Comparison of ENCODE assay signal across 8 mouse cellular contexts in the genomic region with DNA sequence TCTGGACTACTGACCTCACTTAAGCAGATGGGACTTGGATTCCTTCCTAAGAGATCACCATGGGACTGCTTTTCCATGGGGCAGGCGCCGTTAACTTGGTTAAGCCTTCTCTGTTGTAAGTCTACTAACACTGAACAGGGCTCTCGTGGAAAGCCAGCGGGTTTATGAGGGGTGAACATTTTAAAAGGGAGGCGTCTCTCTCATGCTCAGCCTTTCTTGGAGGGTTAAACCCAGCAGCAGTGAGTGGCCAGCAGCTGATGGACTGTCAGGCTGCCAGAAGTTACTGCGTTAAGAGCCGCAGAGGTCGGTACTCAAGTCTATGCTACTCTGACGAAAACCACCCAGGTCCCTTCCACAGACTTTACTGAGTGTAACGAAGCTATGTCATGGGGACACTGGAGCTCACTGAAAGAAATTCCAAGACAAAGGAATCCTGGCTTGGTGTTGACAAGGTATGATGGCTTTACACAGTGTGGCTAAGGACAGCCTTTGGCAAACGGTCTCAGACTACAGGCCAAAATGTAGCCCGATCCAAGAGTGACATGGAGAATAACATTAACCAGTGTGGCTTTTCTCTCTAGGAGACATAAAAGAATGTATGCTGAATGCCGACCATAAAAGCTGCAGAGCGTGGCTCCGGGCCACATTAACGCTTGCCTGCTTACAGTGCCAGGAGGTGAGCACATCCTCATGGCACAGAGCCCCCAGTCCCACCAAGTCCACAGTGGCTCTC.
A peak's percentile ranks its signal among the peaks of the same experiment; 100 is the strongest.
DNase-seq lines count a peak whose midpoint lies in the region; ATAC-seq and TF ChIP-seq lines count a peak whose summit lies in the region.

No protein-coding gene starts in this region.

- no peak overlapping the region for H3K27ac ChIP-seq in cerebellum, adult 2 months (ENCODE audit: insufficient read depth, low read length)
- H3K27ac ChIP-seq in liver, embryonic 12.5 days: no peak overlapping the region

- H3K4me2 ChIP-seq in liver, embryonic 12.5 days: no peak overlapping the region

- WGBS in cerebellum, adult 2 months: 5% methylated on average over 16 of the region's 16 CpGs
- 75% methylated on average over 16 of the region's 16 CpGs for WGBS in liver, embryonic 12.5 days (ENCODE audit: insufficient replicate concordance)

- ATAC-seq in liver, embryonic 12.5 days: no peak

- no peak for TF ChIP-seq POLR2A in cerebellum, adult 2 months (IDR thresholded peaks at IDR 0.05; ENCODE audit: borderline replicate concordance, insufficient read depth, low read length)

- H3K27me3 ChIP-seq in cerebellum, adult 2 months (ENCODE audit: control insufficient read depth, insufficient read depth, low read length): no peaks in the 10 kb centered on the region
- H3K27me3 ChIP-seq in liver, embryonic 12.5 days (replicated peaks): no peaks in the 10 kb centered on the region

- H3K4me3 ChIP-seq in cerebellum, adult 2 months (replicated peaks; ENCODE audit: insufficient read depth, low read depth, low read length): peak overlapping the region; percentile 39
- no peak overlapping the region for H3K4me3 ChIP-seq in liver, embryonic 12.5 days

- no peaks in the 10 kb centered on the region for H3K36me3 ChIP-seq in liver, embryonic 12.5 days

- H3K9me3 ChIP-seq in liver, embryonic 12.5 days (replicated peaks): no peaks in the 10 kb centered on the region; the same call in 1 of the 2 replicates

- no peaks in the 10 kb centered on the region; the same call in 1 of the 2 replicates for H3K4me1 ChIP-seq in cerebellum, adult 2 months (ENCODE audit: control insufficient read depth, insufficient read depth, low read length)
- no peaks in the 10 kb centered on the region for H3K4me1 ChIP-seq in liver, embryonic 12.5 days

- no peak overlapping the region for H3K9ac ChIP-seq in liver, embryonic 12.5 days

- DNase-seq in cerebellum, adult 2 months: peak; percentile 14 to 15
- no peak for DNase-seq in cerebellum, adult 11-12 months
- peak; percentile 69 for DNase-seq in MN1 (ENCODE audit: low spot score)
- peak; percentile 71 for DNase-seq in gastrocnemius, postnatal 25 days
- peak; percentile 5 for DNase-seq in induced T-regulatory cell, adult 2 months (ENCODE audit: low read depth)
- peak; percentile 37 to 70 for DNase-seq in lung, postnatal 4 days
- DNase-seq in spleen, adult 12 weeks (ENCODE audit: low spot score): no peak

- TF ChIP-seq CTCF in cerebellum, adult 2 months (IDR thresholded peaks at IDR 0.05; ENCODE audit: borderline replicate concordance, insufficient read depth, low read depth, low read length): no peak

Comparison
In these comparisons a context has a peak if more than half of its experiments do, and no peak if none do; other contexts are left out.
1. DNase-seq: peak in cerebellum, adult 2 months (2 of 2), MN1 (single experiment), gastrocnemius, postnatal 25 days (single experiment), induced T-regulatory cell, adult 2 months (single experiment) and lung, postnatal 4 days (2 of 2); none in cerebellum, adult 11-12 months (single experiment) and spleen, adult 12 weeks (single experiment).